Mouse (Mus musculus) embryonic facial prominence, embryonic 15.5 days (tissue): ENCODE results near the gene Prpsap1. TPM values are rescaled to one million over a fixed set of nuclear protein-coding genes. Genes with fewer than 3 reads are reported as not detected.
"Not testable (repeated sequence)": the region's sequence is repeated elsewhere in the genome, so short reads cannot be mapped to it uniquely, and the experiment has no call there.

Experiments used
- ATAC-seq: fragments of 200-750 bp; cut with Nextera tagmentation; 2 replicates; pipeline ENCODE4 v1.8.0; 2017; ENCODE audit warnings: low read depth, moderate TSS enrichment; ENCODE audit not compliant: insufficient number of reproducible peaks, low FRiP score, low TSS enrichment
- H3K27ac ChIP-seq: fragments of 300-500 bp; sonication (generic); replicated peaks from 2 replicates; pipeline ENCODE4 v1.5.1; 2015; ENCODE audit warnings: mild to moderate bottlenecking, inconsistent platforms
- H3K27me3 ChIP-seq: fragments of 300-500 bp; sonication (generic); 2 replicates; pipeline ENCODE4 v1.6.1; 2015; ENCODE audit warnings: inconsistent platforms
- H3K36me3 ChIP-seq: fragments of 300-500 bp; sonication (generic); 2 replicates; pipeline ENCODE4 v1.6.1; 2015; ENCODE audit warnings: mild to moderate bottlenecking, inconsistent platforms
- H3K4me1 ChIP-seq: fragments of 300-500 bp; sonication (generic); 2 replicates; pipeline ENCODE4 v1.6.1; 2015; ENCODE audit warnings: inconsistent platforms
- H3K4me2 ChIP-seq: fragments of 300-500 bp; sonication (generic); replicated peaks from 2 replicates; pipeline ENCODE4 v1.6.1; 2015; ENCODE audit warnings: mild to moderate bottlenecking, inconsistent platforms
- H3K4me3 ChIP-seq: fragments of 300-500 bp; sonication (generic); replicated peaks from 2 replicates; pipeline ENCODE4 v1.5.1; 2015; ENCODE audit warnings: mild to moderate bottlenecking, inconsistent platforms
- H3K9ac ChIP-seq: fragments of 300-500 bp; sonication (generic); 2 replicates; pipeline ENCODE4 v1.6.1; 2015; ENCODE audit warnings: inconsistent platforms
- H3K9me3 ChIP-seq: fragments of 300-500 bp; sonication (generic); replicated peaks from 2 replicates; pipeline ENCODE4 v1.6.1; 2016; ENCODE audit warnings: inconsistent platforms
- WGBS: fragments of 180-500 bp; shearing (Covaris S2); methylation state at CpG from one replicate; pipeline ENCODE4 v1.1.7; 2015; 5-methylcytosine and 5-hydroxymethylcytosine counted together
- polyA plus RNA-seq: library from polyadenylated mRNA; unstranded; fragments of >200 nt; fragmentation: Nextera tagmentation; extraction: Ambion mirVana; gene quantifications from 2 replicates; pipeline ENCODE4 v1.2.1, GENCODE M21; 2015

Gene Prpsap1
- polyA plus RNA-seq, 1 experiment from 2014 or later: 161 TPM

DNA sequence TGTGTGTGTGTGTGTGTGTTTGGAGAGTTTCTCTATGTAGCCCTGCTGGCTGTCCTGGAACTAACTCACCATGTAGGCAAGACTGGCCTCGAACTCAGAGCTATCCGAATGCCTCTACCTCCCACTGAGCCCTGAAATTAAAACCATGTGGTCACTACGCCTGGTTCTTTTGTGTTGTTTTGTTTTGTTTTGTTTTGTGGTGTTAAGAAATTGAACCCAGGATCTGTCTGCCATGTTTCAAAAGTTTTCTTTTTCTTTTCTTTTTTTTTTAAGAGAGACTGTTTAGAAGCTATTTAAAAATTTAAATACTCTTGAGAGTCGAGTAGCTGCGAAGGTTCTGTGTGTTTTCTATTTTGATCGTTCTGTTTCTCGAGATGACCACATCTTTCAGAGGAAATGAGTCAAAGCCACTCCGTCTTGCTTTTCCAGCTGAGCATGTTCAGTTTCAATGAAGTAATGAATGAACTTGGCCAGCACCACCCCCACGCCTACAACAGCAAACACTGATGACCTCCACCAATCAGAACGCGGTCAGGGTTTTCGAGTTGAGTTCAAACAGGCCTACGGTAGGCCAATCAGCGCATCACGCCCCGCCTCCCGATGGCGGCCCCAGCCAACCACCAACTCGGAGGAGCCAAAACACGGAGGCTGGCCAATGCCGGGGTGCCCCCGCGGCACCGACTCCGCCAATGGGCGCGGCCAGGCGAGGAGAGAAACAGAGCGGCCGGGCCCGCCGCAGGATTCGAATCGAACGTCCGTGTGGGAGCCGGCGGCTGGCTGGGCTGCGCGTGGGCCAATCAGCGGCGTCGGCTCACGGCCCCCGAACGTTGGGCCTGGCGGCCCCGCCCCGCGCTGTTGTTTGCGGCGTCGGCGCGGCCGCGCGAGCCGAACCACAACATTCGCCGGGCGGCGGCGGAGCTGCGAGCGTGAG is 60.4 kb downstream of the Prpsap1 start, which contains the start of gene Ubald2:
Gene Ubald2 (plus strand): TSS at position 739 of the 931 bp plus-strand sequence.
- Histone ChIP-seq H3K9ac (peak within 1 kb of the TSS; percentile 85), H3K4me3 (peak within 1 kb of the TSS; percentile 74), H3K27ac (peak within 1 kb of the TSS; percentile 92), H3K9me3 (no peaks in the 10 kb centered on the region), H3K4me2 (peak within 1 kb of the TSS; percentile 59), H3K36me3 (peaks cover 16% of the 10 kb centered on the region), H3K27me3 (no peaks in the 10 kb centered on the region), H3K4me1 (peaks cover 46% of the 10 kb centered on the region)
- peak; percentile 98 for ATAC-seq
- 2% methylated on average over 66 of the region's 66 CpGs for WGBS

DNA sequence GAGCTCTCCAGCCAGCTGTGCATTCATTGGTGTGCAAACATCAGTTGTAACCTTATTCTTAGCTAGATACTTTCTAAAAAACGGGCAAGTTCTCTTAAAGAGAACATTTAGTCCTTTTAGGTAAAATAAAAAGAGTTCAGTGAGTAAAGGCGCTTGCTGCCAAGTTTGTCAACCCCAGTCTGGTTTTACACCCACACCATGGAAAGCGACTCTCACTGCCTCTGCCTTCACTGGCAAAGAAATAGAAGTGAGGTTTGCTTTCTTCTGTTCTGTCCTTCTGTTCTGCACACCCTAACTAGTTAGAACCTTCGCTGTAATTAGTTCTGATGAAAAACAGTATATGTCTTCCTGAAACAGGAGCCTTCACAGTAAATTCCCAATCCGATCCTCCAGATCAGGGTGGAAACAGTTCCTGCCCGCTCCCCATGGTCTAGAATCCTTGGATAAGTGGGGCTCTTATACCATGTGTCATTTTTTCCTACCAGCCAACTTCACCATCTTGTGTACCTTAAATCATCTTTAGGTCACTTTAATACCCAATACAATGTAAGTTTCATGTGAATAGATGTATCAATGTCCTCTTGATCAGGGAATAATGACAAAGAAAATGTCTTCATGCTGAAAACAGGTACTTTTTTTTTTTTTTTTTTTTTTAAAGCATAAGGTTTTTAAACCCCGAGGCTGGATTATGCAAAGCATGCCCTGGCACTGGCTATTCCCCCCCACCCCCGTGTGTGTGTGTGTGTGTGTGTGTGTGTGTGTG is 61.2 kb downstream of the Prpsap1 start:
- ATAC-seq: no peak
- Histone ChIP-seq H3K27me3 (no peaks in the 10 kb centered on the region), H3K4me3 (no peak overlapping the region; the same call in 1 of the 2 replicates), H3K36me3 (peaks cover 16% of the 10 kb centered on the region), H3K27ac (peak overlapping the region; percentile 78), H3K9ac (no peak overlapping the region), H3K9me3 (no peaks in the 10 kb centered on the region), H3K4me2 (peak overlapping the region; percentile 59), H3K4me1 (peaks cover 46% of the 10 kb centered on the region)
- 41% methylated on average over 8 of the region's 8 CpGs for WGBS

DNA sequence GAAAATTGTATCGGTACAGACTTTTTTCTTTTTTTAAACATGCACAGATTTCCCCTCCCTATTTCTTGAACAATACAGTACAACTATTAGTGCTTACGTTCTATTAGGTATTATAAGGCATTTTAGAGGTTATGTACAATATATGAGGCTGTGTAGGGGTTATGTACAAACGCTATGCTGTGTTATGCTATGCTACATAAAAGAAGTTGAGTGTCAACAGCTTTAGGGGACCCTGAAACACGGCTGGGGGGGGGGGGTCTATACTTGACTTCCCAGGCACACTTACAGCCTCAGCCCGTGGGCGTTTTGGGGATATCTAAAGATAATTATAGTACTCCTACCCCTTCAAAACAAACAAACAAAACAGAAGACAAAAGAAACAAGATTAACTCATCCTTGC is 61.9 kb downstream of the Prpsap1 start:
- Histone ChIP-seq H3K4me3 (no peak overlapping the region), H3K27ac (peak overlapping the region; percentile 78; the same call in 1 of the 2 replicates), H3K36me3 (peaks cover 10% of the 10 kb centered on the region; the same call in 1 of the 2 replicates), H3K4me2 (no peak overlapping the region), H3K27me3 (no peaks in the 10 kb centered on the region), H3K4me1 (peaks cover 42% of the 10 kb centered on the region), H3K9ac (no peak overlapping the region), H3K9me3 (no peaks in the 10 kb centered on the region)
- ATAC-seq: no peak
- 48% methylated on average over 6 of the region's 6 CpGs for WGBS

DNA sequence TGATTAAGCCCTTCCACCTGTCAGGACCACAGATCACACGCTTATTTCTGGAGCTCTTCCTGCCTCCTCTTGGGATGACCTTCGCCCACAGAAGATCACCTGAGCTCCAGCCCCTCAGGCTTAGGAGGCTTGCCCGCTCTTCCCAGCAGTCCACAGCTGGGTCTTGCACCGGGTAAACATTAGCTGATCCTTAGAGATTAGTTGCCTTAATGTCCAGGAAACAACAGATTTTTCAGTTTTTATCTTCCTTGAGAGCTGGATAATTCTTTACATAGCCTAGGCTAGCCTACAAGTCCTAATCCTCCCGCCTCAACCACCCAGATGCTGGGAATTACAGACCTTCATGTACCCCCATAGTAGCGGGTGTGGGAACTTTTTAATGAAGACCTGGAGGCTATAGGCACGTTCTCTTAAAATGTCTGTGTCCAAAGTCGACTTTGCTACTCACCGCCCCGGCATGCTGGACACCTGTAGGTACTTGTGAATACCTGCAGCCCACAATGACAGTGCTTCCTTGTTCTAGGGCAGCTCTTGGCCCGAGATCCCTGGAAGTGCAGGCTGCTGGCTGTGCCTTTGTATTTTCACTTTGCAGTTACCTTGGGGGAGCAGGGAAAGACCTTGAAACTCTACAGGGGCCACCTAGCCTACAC is 62.4 kb downstream of the Prpsap1 start:
- H3K4me3 ChIP-seq: no peak overlapping the region
- 35% methylated on average over 11 of the region's 11 CpGs for WGBS
- H3K4me2 ChIP-seq: peak overlapping the region; percentile 12; the same call in 1 of the 2 replicates
- ATAC-seq: no peak
- peaks cover 36% of the 10 kb centered on the region for H3K4me1 ChIP-seq
- 0 out of 2 replicates have a peak overlapping the region, but pooled peaks have one; percentile 4 for H3K27ac ChIP-seq
- no peak overlapping the region for H3K9ac ChIP-seq
- peaks cover 4% of the 10 kb centered on the region; the same call in 1 of the 2 replicates for H3K36me3 ChIP-seq
- no peaks in the 10 kb centered on the region for H3K9me3 ChIP-seq
- no peaks in the 10 kb centered on the region for H3K27me3 ChIP-seq

DNA sequence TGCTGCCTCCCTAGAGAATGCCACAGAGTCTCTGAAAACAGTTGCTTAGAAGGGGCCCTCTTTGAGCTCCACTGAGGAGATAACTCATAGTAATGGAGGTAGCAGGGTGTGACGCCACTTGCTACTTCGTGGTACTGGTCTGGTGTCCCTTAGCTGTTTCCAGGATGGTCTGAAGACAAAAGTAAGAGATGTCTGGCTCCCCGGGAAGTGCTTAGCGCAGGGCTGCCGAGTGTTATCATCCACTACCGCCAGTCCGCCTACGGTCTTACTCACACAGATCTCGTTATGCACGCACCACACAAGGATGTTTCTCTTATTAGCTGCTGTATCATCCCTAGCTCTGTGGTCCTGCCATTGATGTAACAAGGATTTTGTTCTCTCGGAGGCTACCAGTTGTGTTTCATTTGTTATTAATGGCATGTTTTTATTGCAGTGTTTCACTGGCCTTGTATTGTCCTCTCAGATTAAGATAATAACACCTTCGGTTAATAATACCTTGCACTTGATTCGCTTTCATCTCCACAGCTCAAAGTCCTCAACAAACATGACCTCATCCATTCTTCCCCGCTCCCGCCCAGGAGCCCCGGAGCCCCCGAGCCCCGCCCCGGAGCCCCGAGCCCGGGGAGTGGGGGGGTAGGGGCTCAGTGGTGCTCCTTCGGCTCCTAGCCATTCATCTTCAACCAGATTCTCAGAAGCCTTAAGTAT is 63.1 kb downstream of the Prpsap1 start:
- WGBS: 34% methylated on average over 22 of the region's 22 CpGs
- peaks cover 29% of the 10 kb centered on the region for H3K4me1 ChIP-seq
- H3K4me3 ChIP-seq: no peak overlapping the region
- H3K4me2 ChIP-seq: peak overlapping the region; percentile 12; the same call in 1 of the 2 replicates
- 0 out of 2 replicates have a peak overlapping the region, but pooled peaks have one; percentile 4 for H3K27ac ChIP-seq
- ATAC-seq: no peak
- H3K9ac ChIP-seq: no peak overlapping the region
- peaks cover 2% of the 10 kb centered on the region; the same call in 1 of the 2 replicates for H3K36me3 ChIP-seq
- no peaks in the 10 kb centered on the region for H3K27me3 ChIP-seq
- H3K9me3 ChIP-seq: no peaks in the 10 kb centered on the region

DNA sequence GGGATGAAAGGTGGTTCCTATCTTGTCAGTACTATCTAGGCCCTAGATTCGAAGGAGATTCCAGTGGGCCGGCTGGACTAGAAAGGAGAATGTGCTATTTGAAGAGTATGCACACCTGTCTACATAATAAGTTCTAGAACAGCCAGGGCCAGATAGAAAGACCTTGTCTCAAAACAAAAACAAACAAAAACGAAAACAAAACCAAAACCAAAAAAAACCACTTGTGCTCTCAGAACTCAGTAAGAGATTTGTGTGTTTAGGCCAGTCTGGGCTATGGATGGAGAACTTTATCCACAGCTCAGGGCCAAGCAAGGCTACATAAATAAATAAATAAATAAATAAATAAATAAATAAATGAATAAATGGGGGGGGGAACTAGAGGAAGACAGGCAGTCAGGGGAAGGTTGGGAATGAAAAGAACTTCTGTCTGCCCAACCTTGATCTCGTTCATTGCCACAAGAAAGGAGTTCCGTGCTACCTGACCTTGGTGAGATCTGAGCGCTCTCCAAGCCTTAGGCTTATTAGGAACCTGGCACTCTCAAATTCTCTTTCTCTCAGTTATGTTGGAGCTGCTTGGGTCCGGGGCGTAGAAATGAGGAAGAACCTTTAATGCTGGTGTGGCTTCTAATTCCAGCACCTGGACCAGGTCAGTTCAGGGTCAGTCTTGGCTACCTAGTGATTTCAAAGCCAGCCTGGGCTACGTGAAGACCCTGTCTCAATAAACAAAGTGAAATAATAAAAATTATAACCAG is 64.0 kb downstream of the Prpsap1 start:
- no peaks in the 10 kb centered on the region for H3K36me3 ChIP-seq
- H3K27ac ChIP-seq: no peak overlapping the region
- no peak overlapping the region for H3K4me2 ChIP-seq
- H3K4me3 ChIP-seq: no peak overlapping the region
- H3K9me3 ChIP-seq: no peaks in the 10 kb centered on the region
- no peak overlapping the region for H3K9ac ChIP-seq
- H3K27me3 ChIP-seq: no peaks in the 10 kb centered on the region
- peaks cover 21% of the 10 kb centered on the region for H3K4me1 ChIP-seq
- 77% methylated on average over 9 of the region's 9 CpGs for WGBS
- no peak for ATAC-seq

DNA sequence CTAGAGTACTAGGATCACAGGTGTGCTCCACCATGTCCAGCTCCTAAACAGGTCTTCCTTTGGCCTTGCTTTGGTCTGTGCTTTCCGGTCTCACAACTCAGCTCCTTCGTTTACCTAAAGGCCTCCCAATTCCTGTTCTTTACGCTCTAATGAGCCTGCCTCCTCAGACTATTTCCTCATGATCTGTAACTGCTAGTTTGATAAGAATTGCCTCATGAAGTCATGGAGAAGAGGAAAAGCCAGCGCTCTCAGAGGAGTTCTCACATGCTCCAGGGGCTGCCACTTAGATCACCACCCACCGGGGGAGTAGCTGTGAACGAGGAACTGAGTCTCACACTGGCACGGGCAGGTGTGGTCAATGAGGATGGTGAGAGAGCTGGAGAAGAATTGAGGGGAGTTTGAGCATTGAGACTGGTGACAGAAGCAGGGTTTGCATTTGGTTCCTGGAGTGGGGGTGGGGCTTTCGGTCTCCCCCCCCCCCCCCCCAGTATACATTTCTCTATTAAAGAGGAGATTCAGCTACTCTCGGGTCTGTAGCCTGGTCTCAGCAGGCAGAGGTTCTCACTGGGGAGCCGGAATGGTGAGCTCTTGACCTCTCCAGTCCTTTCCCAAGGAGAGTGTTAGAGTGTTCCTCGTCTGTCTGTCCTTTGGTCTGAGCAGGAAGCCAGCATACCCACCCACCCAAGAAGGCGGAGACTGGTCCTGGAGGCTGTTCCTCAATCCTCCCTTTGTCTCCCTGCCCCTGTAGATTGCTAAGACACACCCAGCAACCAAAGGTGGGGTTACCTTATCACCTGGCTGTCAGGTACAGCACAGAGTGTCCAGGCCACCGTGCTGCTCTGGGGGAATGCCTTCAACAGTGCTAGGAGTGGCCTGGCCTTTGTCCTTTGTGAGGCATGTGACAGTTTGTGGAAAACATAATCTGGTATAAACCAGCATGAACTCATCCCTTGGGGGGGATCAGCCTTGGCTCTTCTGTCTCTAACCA is 64.8 kb downstream of the Prpsap1 start:
- Histone ChIP-seq H3K4me2 (no peak overlapping the region), H3K4me1 (peaks cover 20% of the 10 kb centered on the region), H3K9me3 (no peaks in the 10 kb centered on the region), H3K9ac (no peak overlapping the region), H3K4me3 (no peak overlapping the region), H3K27ac (no peak overlapping the region), H3K36me3 (no peaks in the 10 kb centered on the region), H3K27me3 (no peaks in the 10 kb centered on the region)
- ATAC-seq: no peak
- 42% methylated on average over 13 of the region's 13 CpGs for WGBS

DNA sequence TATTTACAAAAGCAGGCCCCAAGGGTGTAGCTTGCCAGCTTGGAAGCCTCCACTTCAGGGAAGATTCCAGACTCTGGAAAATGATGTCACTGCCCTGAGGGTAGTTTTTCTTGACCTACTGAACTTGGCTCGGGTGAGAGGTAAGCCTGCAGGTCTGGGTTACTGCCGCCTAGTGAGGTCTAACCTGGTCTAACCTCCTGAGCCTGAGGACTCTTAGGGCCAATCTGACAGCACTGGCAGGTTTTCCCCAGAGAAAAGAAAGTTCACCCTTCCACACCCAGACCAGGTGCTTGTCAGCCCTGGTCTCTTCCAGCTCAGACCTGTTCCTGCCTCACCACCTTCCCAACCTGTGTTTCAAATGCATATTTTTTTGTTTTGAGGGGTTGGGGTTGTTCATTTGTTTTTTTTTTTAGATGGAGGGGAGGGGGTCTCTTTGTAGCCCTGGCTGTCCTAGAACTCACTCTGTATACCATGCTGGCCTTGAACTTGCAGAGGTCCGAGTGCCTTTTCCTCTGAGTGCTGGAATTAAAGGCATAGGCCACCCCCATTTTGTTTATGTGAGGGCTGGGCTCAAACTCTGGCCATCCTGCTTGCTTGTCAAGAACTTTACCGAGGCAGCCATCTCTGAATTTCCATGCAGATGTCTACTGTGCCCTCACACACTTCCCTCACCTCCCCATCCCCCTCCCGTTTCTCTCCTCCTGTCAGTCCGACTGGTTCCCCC is 67.0 kb downstream of the Prpsap1 start:
- no peak overlapping the region for H3K4me2 ChIP-seq
- WGBS: 51% methylated on average over 6 of the region's 6 CpGs
- no peaks in the 10 kb centered on the region for H3K36me3 ChIP-seq
- no peak for ATAC-seq
- no peak overlapping the region for H3K9ac ChIP-seq
- H3K27ac ChIP-seq: no peak overlapping the region
- H3K27me3 ChIP-seq: no peaks in the 10 kb centered on the region
- H3K9me3 ChIP-seq: no peaks in the 10 kb centered on the region
- peaks cover 10% of the 10 kb centered on the region for H3K4me1 ChIP-seq
- H3K4me3 ChIP-seq: no peak overlapping the region

DNA sequence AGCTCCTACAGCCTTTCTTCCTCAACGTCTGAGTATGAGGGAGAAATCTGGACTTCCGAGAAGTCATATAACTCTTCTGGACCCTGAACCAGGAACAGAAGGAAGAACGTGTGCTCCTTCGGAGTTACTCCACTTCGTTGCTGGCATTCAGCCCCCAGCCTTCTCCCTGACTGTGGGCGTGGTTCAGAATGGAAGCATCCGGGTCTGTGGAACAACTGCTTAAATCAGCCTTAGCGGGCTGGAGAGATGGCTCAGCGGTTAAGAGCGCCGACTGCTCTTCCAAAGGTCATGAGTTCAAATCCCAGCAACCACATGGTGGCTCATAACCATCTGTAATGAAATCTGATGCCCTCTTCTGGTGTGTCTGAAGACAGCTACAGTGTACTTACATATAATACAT is 67.7 kb downstream of the Prpsap1 start:
- ATAC-seq: not testable (repeated sequence)
- 81% methylated on average over 11 of the region's 11 CpGs for WGBS

More for the DNA sequence above, 67.7 kb downstream of the Prpsap1 start:
- not testable (repeated sequence) for H3K4me3 ChIP-seq, H3K27me3 ChIP-seq, H3K4me2 ChIP-seq, H3K27ac ChIP-seq, H3K9me3 ChIP-seq, H3K4me1 ChIP-seq, H3K36me3 ChIP-seq, H3K9ac ChIP-seq
